Mouse (Mus musculus): ENCODE data around the gene Kbtbd3. TPM values are rescaled to one million over a fixed set of nuclear protein-coding genes. Genes with fewer than 3 reads are reported as not detected.

Kbtbd3 gene
- polyA plus RNA-seq (2011; ENCODE audit: insufficient read depth, insufficient read length, low read depth, missing spikeins) = 2.0 and 2.7 TPM in 2 replicates

DNA sequence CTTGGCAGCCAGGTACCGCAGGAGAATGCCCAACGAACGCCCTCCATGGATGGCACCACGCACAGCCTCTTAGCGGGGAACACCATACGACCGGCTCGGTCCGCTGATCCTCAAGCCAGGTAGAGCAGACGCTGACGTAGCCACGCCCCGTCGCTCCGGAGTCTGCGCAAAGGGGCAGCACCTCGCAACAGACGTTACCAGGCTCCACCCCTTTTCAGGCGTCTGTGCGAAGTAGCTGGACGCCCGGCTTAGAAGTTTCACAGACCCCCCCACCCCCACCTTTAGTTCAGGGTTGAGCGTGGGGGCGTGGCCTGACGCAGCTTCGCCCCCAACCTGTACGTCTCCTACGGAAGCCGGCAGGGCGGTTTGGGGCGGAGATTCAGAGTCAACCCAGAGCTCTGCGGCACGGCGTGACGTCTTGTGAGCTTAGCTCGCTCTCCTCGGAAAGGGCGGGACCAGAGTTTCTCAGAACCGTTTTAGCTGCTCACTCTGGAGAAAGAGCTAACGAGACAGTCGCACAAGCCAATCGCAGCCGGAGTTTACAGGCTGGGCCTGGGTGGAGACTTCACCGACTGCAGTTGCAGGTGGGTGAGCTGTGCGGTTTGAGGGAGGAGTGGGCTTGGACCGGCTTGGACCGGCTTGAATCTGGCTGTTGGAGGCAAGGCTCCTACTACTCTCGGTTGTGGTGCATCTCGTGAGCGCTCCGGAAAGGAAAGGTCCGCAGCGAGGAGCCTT is at the start of gene Kbtbd3, which contains the start of gene Aasdhppt:
Kbtbd3 (plus strand) TSS at position 483 of the 735 bp plus-strand sequence.
Aasdhppt (minus strand) TSS at position 121 of the 735 bp plus-strand sequence.
- H3K9me3 ChIP-seq (replicated peaks; ENCODE audit: control insufficient read depth, insufficient read depth, low read length, poor library complexity, severe bottlenecking) = no peaks in the 10 kb centered on the region
- H3K27ac ChIP-seq (ENCODE audit: insufficient read depth, low read length) = peak within 1 kb of the TSS; percentile 75
- H3K36me3 ChIP-seq (ENCODE audit: control insufficient read depth, insufficient read depth, low read length, poor library complexity, severe bottlenecking) = peaks cover 6% of the 10 kb centered on the region
- H3K9ac ChIP-seq (ENCODE audit: low read depth, poor library complexity, severe bottlenecking) = peak within 1 kb of the TSS; percentile 67
- no peaks in the 10 kb centered on the region for H3K4me1 ChIP-seq (ENCODE audit: control insufficient read depth, insufficient read depth, low read length)
- H3K4me3 ChIP-seq (ENCODE audit: low read depth, low read length) = peak within 1 kb of the TSS; percentile 93
- TF ChIP-seq POLR2A (IDR thresholded peaks at IDR 0.05; ENCODE audit: insufficient read depth, low read length) (peak; percentile 90), EP300 (IDR thresholded peaks at IDR 0.05; ENCODE audit: insufficient read depth, low read depth, low read length) (peak; percentile 58; the same call in 1 of the 2 replicates), CTCF (IDR thresholded peaks at IDR 0.05; ENCODE audit: low read depth, low read length) (no peak)
- H3K27me3 ChIP-seq (ENCODE audit: control insufficient read depth, insufficient read depth, low read length, poor library complexity, severe bottlenecking) = no peaks in the 10 kb centered on the region

DNA sequence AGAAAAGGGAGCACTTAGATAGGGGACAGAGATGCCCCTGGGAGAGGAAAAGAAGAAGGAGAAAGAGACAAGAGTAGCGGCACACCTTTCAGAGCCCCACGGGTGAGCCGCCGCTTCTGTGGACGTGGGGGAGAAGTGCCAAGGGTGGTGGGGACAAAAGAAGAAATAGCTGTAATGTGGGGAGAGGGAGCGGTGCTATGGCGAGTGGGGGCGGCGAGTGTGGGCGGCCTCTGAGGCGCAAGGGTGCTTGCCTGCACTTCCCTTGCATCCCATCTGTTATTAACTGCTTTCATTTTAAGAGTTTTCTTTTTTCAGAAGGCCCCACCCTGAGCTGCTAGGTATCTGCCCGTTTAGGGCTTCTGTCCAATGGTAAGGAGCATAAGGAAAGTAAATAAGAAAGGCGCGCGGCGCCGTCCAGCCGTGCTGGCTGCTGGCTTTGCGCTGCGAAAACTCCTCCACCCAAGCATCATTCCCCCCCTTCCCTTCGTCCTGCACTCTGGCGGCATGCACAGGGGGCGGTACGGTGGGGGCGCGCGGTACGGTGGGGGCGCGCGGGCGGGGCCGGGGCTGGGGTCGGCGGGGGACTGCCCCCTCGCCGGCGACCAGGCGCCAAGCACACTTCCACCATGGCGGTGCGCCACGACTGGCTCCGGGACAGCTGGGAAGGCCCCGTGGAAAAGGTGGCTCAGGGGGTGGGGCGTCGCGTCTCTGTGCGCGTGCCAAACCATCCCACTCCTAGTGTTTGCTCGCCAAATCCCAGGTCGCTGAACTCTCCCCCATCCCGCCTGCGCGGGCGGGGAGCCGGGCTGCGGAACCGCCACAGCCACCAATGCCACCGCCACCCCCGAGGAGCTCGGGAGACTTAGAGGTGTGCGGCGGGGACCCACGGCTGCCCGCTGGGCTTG is 49.5 kb upstream of the Kbtbd3 start:
- Histone ChIP-seq H3K27me3 (ENCODE audit: control insufficient read depth, insufficient read depth, low read length, poor library complexity, severe bottlenecking) (no peaks in the 10 kb centered on the region), H3K36me3 (ENCODE audit: control insufficient read depth, insufficient read depth, low read length, poor library complexity, severe bottlenecking) (no peaks in the 10 kb centered on the region), H3K4me3 (ENCODE audit: low read depth, low read length) (peak overlapping the region; percentile 54), H3K4me1 (ENCODE audit: control insufficient read depth, insufficient read depth, low read length) (no peaks in the 10 kb centered on the region), H3K9me3 (replicated peaks; ENCODE audit: control insufficient read depth, insufficient read depth, low read length, poor library complexity, severe bottlenecking) (peaks cover 6% of the 10 kb centered on the region; the same call in 1 of the 2 replicates), H3K9ac (ENCODE audit: low read depth, poor library complexity, severe bottlenecking) (peak overlapping the region; percentile 75), H3K27ac (ENCODE audit: insufficient read depth, low read length) (no peak overlapping the region)
- TF ChIP-seq CTCF (IDR thresholded peaks at IDR 0.05; ENCODE audit: low read depth, low read length) (no peak), EP300 (IDR thresholded peaks at IDR 0.05; ENCODE audit: insufficient read depth, low read depth, low read length) (no peak), POLR2A (IDR thresholded peaks at IDR 0.05; ENCODE audit: insufficient read depth, low read length) (no peak)

DNA sequence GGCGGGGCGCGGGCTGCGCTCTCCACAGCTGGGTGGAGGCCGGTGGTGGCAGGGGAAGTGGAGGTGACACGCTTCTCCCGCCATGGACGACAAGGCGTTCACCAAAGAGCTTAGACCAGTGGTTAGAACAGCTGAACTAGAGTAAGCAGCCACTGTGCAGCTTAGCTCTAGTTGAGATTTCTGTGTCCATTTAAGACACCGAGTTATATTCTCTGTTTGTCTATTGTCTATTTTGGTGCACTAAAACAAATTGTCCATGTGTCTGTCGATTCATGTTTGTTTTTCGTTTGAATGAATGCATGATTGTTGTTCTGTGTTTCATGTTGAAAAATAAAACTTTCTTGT is 48.9 kb upstream of the Kbtbd3 start:
- Histone ChIP-seq H3K9ac (ENCODE audit: low read depth, poor library complexity, severe bottlenecking) (peak overlapping the region; percentile 75; the same call in 1 of the 2 replicates), H3K36me3 (ENCODE audit: control insufficient read depth, insufficient read depth, low read length, poor library complexity, severe bottlenecking) (no peaks in the 10 kb centered on the region), H3K4me3 (ENCODE audit: low read depth, low read length) (peak overlapping the region; percentile 54), H3K9me3 (replicated peaks; ENCODE audit: control insufficient read depth, insufficient read depth, low read length, poor library complexity, severe bottlenecking) (peaks cover 6% of the 10 kb centered on the region; the same call in 1 of the 2 replicates), H3K27me3 (ENCODE audit: control insufficient read depth, insufficient read depth, low read length, poor library complexity, severe bottlenecking) (no peaks in the 10 kb centered on the region), H3K27ac (ENCODE audit: insufficient read depth, low read length) (no peak overlapping the region), H3K4me1 (ENCODE audit: control insufficient read depth, insufficient read depth, low read length) (no peaks in the 10 kb centered on the region)
- TF ChIP-seq EP300 (IDR thresholded peaks at IDR 0.05; ENCODE audit: insufficient read depth, low read depth, low read length) (no peak), POLR2A (IDR thresholded peaks at IDR 0.05; ENCODE audit: insufficient read depth, low read length) (no peak), CTCF (IDR thresholded peaks at IDR 0.05; ENCODE audit: low read depth, low read length) (no peak)

DNA sequence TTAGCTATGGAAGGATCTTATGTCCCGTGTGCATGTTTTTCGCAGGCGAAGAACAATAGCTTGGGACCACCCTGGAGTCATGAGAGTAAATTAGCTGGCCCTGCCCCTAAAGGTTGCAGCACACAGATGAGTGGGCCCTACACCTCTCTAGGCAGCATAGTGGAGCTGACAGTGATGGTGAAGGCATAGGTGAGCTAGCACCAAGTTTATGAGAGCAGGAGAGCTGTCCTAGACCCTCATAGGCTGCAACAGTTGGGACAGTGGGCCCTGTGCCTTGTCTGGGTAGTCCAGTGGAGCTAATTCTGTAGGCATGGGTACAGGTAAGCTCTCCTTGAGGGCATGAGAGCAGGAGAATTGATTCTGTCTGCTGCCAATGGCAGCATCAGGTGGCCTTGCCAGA is 42.8 kb upstream of the Kbtbd3 start:
- H3K4me1 ChIP-seq (ENCODE audit: control insufficient read depth, insufficient read depth, low read length) = no peaks in the 10 kb centered on the region
- H3K4me3 ChIP-seq (ENCODE audit: low read depth, low read length) = no peak overlapping the region
- H3K27me3 ChIP-seq (ENCODE audit: control insufficient read depth, insufficient read depth, low read length, poor library complexity, severe bottlenecking) = no peaks in the 10 kb centered on the region
- H3K9ac ChIP-seq (ENCODE audit: low read depth, poor library complexity, severe bottlenecking) = no peak overlapping the region
- no peaks in the 10 kb centered on the region for H3K9me3 ChIP-seq (replicated peaks; ENCODE audit: control insufficient read depth, insufficient read depth, low read length, poor library complexity, severe bottlenecking)
- H3K27ac ChIP-seq (ENCODE audit: insufficient read depth, low read length) = no peak overlapping the region
- TF ChIP-seq POLR2A (IDR thresholded peaks at IDR 0.05; ENCODE audit: insufficient read depth, low read length) = no peak
- no peak for TF ChIP-seq EP300 (IDR thresholded peaks at IDR 0.05; ENCODE audit: insufficient read depth, low read depth, low read length)
- no peaks in the 10 kb centered on the region for H3K36me3 ChIP-seq (ENCODE audit: control insufficient read depth, insufficient read depth, low read length, poor library complexity, severe bottlenecking)

DNA sequence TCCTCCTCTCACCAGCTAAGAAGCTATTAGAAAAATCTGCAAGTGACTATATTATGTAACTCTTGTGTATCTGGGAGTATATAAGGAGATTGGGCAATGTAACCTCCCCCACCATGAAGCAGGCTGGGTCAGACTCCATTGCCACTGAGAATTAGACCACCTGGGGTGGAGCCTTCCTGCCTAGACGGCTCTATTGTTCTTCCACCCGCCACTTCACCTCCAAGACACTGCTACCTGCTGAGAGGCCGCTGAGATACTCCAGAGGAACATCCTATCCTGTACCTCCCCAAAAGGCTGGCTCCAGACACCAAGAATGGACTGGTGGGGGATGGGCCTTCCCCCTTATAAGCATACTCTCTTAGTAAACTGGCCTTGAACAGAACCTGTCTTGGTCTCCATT is 25.8 kb upstream of the Kbtbd3 start:
- Histone ChIP-seq H3K36me3 (ENCODE audit: control insufficient read depth, insufficient read depth, low read length, poor library complexity, severe bottlenecking) (peaks cover 4% of the 10 kb centered on the region), H3K27ac (ENCODE audit: insufficient read depth, low read length) (peak overlapping the region; percentile 93), H3K9ac (ENCODE audit: low read depth, poor library complexity, severe bottlenecking) (no peak overlapping the region), H3K4me3 (ENCODE audit: low read depth, low read length) (no peak overlapping the region), H3K4me1 (ENCODE audit: control insufficient read depth, insufficient read depth, low read length) (no peaks in the 10 kb centered on the region), H3K9me3 (replicated peaks; ENCODE audit: control insufficient read depth, insufficient read depth, low read length, poor library complexity, severe bottlenecking) (0 out of 2 replicates have a peak, but pooled peaks cover 3% of the 10 kb centered on the region), H3K27me3 (ENCODE audit: control insufficient read depth, insufficient read depth, low read length, poor library complexity, severe bottlenecking) (no peaks in the 10 kb centered on the region)
- TF ChIP-seq EP300 (IDR thresholded peaks at IDR 0.05; ENCODE audit: insufficient read depth, low read depth, low read length) (peak; percentile 87), POLR2A (IDR thresholded peaks at IDR 0.05; ENCODE audit: insufficient read depth, low read length) (no peak), CTCF (IDR thresholded peaks at IDR 0.05; ENCODE audit: low read depth, low read length) (no peak)

Measured in ES-Bruce4 (cell line).